Mouse (Mus musculus): Measurements from ENCODE around the gene 1700029P11Rik. TPM values are rescaled to one million over a fixed set of nuclear protein-coding genes. Genes with fewer than 3 reads are reported as not detected.

1700029P11Rik gene
- polyA plus RNA-seq (2017; shearing (Covaris generic)): not detected

GRCm38 (mm10) chr15:81980321-81980720 is at the start of gene 1700029P11Rik:
TSS of gene 1700029P11Rik (plus strand) at chr15:81980540.

GRCm38 (mm10) chr15:81936679-81937078 is 43.7 kb upstream of the 1700029P11Rik start, which contains the start of gene Csdc2:
TSS of gene Csdc2 (plus strand) at chr15:81936759.

GRCm38 (mm10) chr15:81960171-81961077 is 19.9 kb upstream of the 1700029P11Rik start, which contains the start of gene Pmm1:
TSS of gene Pmm1 (minus strand) at chr15:81960930.

GRCm38 (mm10) chr15:81987646-81988045 is 7.3 kb downstream of the 1700029P11Rik start, which contains the start of gene Xrcc6:
TSS of gene Xrcc6 (plus strand) at chr15:81987835.

Other genes starting within 250 kb of the 1700029P11Rik start
- gene Zc3h7b, start 235.5 kb upstream of the 1700029P11Rik start, polyA plus RNA-seq (2017; shearing (Covaris generic)): 3.7 TPM
- gene Rangap1, start 235.0 kb upstream of the 1700029P11Rik start, polyA plus RNA-seq (2017; shearing (Covaris generic)): 68.9 TPM
- 31.5 TPM for gene Tef, start 178.1 kb upstream of the 1700029P11Rik start, polyA plus RNA-seq (2017; shearing (Covaris generic))
- gene Tob2, start 121.7 kb upstream of the 1700029P11Rik start, polyA plus RNA-seq (2017; shearing (Covaris generic)): 345 TPM
- gene Phf5a, start 108.6 kb upstream of the 1700029P11Rik start, polyA plus RNA-seq (2017; shearing (Covaris generic)): 63.5 TPM
- gene Aco2, start 108.2 kb upstream of the 1700029P11Rik start, polyA plus RNA-seq (2017; shearing (Covaris generic)): 114 TPM
- gene Polr3h, start 54.3 kb upstream of the 1700029P11Rik start, polyA plus RNA-seq (2017; shearing (Covaris generic)): 33.6 TPM
- 0.16 TPM for gene Csdc2, start 43.8 kb upstream of the 1700029P11Rik start, polyA plus RNA-seq (2017; shearing (Covaris generic))
- 13.0 TPM for gene Pmm1, start 19.6 kb upstream of the 1700029P11Rik start, polyA plus RNA-seq (2017; shearing (Covaris generic))
- gene Xrcc6, start 7.3 kb downstream of the 1700029P11Rik start, polyA plus RNA-seq (2017; shearing (Covaris generic)): 34.0 TPM
- gene Desi1, start 53.3 kb downstream of the 1700029P11Rik start, polyA plus RNA-seq (2017; shearing (Covaris generic)): 27.2 TPM
- 193 TPM for gene Snu13, start 67.1 kb downstream of the 1700029P11Rik start, polyA plus RNA-seq (2017; shearing (Covaris generic))
- gene 4930407I10Rik, start 78.6 kb downstream of the 1700029P11Rik start, polyA plus RNA-seq (2017; shearing (Covaris generic)): not detected
- gene Mei1, start 89.5 kb downstream of the 1700029P11Rik start, polyA plus RNA-seq (2017; shearing (Covaris generic)): 0.13 TPM
- 32.0 TPM for gene Ccdc134, start 147.4 kb downstream of the 1700029P11Rik start, polyA plus RNA-seq (2017; shearing (Covaris generic))
- gene Srebf2, start 166.6 kb downstream of the 1700029P11Rik start, polyA plus RNA-seq (2017; shearing (Covaris generic)): 151 TPM
- not detected for gene Shisa8, start 232.3 kb downstream of the 1700029P11Rik start, polyA plus RNA-seq (2017; shearing (Covaris generic))
- 0.39 TPM for gene Tnfrsf13c, start 243.8 kb downstream of the 1700029P11Rik start, polyA plus RNA-seq (2017; shearing (Covaris generic))